Mouse (Mus musculus) kidney, postnatal 25 days (tissue): ENCODE results near the gene Cdkn3.
"Not testable (repeated sequence)": the region's sequence is repeated elsewhere in the genome, so short reads cannot be mapped to it uniquely, and the experiment has no call there.

Experiments
- DNase-seq, 2 experiments: peaks; one replicate each; pipeline ENCODE4 v3.0.0; 2021; ENCODE audit warnings: mixed read lengths in 2 of 2

Gene Cdkn3

GRCm38 (mm10) chr14:46760355-46761029 is at the start of gene Cdkn3:
Gene Cdkn3 (plus strand): TSS chr14:46760541.
- DNase-seq = peak; percentile 92 to 97

GRCm38 (mm10) chr14:46718483-46718922 is 41.8 kb upstream of the Cdkn3 start:
- DNase-seq = no peak

- peak; percentile 42 to 57 for DNase-seq
These were observed 38.3 kb upstream of the Cdkn3 start for GRCm38 (mm10) chr14:46722031-46722430.

DNA sequence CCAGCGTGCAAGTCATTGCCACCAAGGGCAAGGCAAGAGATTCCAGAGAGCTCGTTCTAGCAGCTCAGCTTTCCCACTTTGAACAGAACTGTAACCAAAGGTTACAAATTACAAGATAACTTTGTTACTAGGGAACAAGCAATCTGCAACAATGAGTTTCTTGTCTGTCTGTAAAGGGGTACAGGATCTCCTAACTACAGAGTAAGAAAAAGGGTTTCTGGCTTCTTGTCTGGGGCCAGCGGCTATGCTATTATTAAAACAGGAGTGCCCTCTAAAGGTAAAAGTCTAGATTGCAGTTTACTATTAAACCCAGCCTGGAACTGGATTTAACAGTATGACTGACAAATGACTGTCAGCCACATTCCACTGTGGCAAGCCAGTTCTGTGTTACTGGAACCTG is 36.5 kb upstream of the Cdkn3 start:
- DNase-seq = peak in 1 of 2 experiments; percentile 19

GRCm38 (mm10) chr14:46724941-46725340 is 35.4 kb upstream of the Cdkn3 start:
- peak; percentile 69 to 85 for DNase-seq

DNA sequence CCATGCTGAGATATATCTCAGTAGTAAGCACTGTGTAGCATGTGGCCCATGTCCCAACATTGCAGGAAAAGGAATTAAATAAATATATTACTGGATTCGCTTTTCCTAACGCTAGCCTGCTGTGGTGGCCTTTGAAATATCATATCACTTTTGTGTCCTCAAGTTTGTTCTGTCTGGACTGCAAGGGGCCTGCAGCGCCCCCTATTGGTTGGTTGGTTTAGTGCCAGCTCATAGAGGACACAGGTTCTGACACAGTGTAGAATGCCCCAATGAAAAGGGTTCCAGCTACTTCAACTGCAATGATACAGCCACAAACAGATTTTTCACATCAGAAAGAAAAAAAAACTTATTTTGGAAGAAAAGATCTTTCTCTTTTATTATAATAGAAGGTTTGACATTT is 34.6 kb upstream of the Cdkn3 start:
- peak in 1 of 2 experiments; percentile 51 for DNase-seq

- DNase-seq = no peak
These were observed 26.1 kb upstream of the Cdkn3 start for GRCm38 (mm10) chr14:46734262-46734661.

- DNase-seq = peak; percentile 42 to 46
These were observed 25.4 kb upstream of the Cdkn3 start for GRCm38 (mm10) chr14:46734761-46735455.

DNA sequence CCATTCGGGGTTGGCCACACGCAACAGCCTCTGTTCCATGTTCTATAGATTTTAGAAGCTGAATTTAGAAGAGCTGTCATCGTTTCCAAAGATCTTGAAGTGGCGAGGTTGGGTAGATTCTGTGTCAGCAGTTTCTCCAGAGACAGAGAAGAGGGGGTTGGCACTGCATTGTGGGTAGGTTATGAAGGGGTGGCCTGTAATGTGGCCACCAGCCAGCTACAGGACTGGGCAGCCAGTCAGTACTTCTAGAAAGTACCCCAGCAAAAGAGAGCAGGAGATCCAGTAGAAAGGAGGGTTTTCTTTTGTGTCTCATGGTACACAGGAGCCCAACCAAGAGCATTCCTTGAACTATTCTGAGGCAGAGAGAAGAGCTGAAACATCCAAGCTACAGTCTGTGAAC is 24.0 kb upstream of the Cdkn3 start:
- no peak for DNase-seq

- not testable (repeated sequence) for DNase-seq
These were observed 23.0 kb upstream of the Cdkn3 start for GRCm38 (mm10) chr14:46737346-46737745.

- DNase-seq = no peak
These were observed 17.7 kb upstream of the Cdkn3 start for GRCm38 (mm10) chr14:46742674-46743073.

DNA sequence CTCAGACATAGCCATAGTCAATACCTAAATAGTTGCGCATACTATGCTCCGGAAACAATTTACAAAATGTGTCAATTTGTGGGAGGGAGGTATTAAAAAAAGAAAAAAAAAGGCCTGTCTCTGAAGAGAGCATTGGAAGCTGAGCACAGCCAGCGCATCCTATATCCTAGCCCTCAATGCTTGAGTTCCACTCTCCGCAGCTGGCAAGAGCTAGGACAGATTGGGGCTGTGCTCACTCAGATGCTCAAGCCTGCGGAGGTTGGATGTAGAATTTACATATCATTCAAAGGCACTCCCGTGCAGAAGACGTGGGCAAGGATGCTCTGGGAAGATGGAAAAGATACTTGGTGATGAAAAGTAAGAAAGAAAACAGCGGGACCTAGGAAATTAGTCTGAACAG is 14.9 kb upstream of the Cdkn3 start:
- DNase-seq = no peak

- DNase-seq = not testable (repeated sequence)
These were observed 6.0 kb upstream of the Cdkn3 start for GRCm38 (mm10) chr14:46754371-46754770.

DNA sequence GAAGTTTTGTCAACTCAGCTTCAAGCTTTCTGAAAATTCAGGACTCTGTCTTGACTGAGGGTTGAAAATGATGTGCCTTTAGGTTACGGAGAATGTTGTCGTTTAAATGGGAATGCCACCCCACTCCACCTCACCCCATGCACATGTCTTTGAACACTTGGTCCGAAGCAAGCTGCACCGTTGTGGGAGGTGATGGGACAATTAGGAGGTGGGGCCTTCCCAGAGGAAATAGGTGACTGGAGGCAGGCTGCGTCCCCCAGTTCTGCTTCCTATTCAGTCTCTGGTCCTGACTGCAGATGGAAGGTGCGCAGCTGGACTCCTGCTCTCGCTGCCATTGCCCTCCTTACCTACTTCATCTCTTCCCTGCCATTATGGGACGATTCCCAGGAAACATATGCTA is 4.5 kb upstream of the Cdkn3 start:
- no peak for DNase-seq

DNA sequence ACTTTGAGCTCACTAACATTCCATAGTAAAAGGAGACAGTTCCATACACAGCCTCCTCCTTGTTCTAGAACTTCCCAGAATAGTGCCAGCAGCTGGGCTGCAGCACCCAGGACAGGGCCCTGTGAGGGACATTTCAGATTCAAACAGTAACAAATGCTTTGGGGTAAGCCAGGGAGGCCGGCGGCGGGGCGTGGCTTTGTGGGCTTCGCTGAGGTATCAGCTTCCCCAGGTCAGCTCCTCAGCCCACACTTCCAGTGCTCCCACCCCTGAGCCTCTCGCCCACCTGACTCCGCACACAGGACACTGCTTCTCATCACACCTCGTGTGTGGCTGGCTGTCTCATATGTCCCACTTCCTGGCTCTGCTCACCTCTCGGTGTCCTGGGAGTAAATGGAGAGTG is 2.6 kb upstream of the Cdkn3 start:
- DNase-seq = no peak

DNA sequence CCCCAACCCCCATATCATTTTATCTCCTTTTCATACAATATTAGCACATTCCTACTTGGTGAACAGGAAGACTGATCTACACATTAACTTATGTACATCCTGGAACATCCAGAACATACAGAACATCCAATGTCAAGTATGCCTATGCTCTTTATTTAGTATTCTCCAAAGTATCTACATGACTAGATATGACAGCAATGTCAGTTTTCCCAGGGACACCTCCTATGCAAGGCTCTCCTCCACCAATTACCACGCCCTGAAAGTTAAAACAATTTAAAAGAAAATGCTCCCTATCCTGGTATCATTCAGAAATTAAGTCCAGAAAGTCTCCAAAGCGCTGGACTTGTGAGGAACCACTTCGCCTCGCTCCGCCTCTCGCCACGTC is 379 bp upstream of the Cdkn3 start:
- DNase-seq = no peak

- no peak for DNase-seq
These were observed 845 bp downstream of the Cdkn3 start for GRCm38 (mm10) chr14:46761186-46761585.

GRCm38 (mm10) chr14:46767116-46767515 is 6.8 kb downstream of the Cdkn3 start:
- no peak for DNase-seq

GRCm38 (mm10) chr14:46770036-46770435 is 9.7 kb downstream of the Cdkn3 start:
- no peak for DNase-seq

DNA sequence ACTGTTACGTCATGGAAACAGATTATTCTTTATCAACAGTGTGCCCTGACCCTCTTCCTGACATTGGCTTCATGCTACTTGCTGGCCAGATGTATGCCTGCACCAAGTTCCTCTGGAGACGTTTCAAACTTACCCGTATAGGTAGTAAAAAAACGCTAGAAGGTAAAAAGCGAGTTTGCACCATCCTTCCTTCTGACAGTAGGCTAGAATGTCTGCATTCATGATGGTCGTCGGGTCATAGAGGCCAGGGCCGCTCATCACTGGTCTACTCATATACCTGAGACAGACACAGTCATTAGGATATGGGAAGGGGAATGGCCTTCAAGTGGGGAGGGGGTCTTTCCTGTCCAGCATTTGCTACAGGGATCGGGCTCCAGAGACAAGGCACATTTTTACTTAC is 18.4 kb downstream of the Cdkn3 start:
- no peak for DNase-seq

GRCm38 (mm10) chr14:46779217-46779616 is 18.9 kb downstream of the Cdkn3 start:
- DNase-seq = no peak

GRCm38 (mm10) chr14:46781086-46781485 is 20.7 kb downstream of the Cdkn3 start:
- no peak for DNase-seq

- no peak for DNase-seq
These were observed 22.0 kb downstream of the Cdkn3 start for GRCm38 (mm10) chr14:46782187-46782828.

- DNase-seq = no peak
These were observed 23.1 kb downstream of the Cdkn3 start for GRCm38 (mm10) chr14:46783327-46783926.
